Mouse (Mus musculus): Measurements from ENCODE around the gene Rhox4f.
"Not testable (repeated sequence)": the region's sequence is repeated elsewhere in the genome, so short reads cannot be mapped to it uniquely, and the experiment has no call there.

Rhox4f gene

GRCm38 (mm10) chrX:37607604-37608003 lies at the start of gene Rhox4f:
Gene Rhox4f (minus strand): TSS chrX:37607704.
- not testable (repeated sequence) for DNase-seq (ENCODE audit: low spot score)

- not testable (repeated sequence) for DNase-seq (ENCODE audit: low spot score)
Observed at GRCm38 (mm10) chrX:37651227-37651626, 43.7 kb upstream of the Rhox4f start, which contains the start of gene Rhox4g. Gene Rhox4g (minus strand): TSS chrX:37651327.

GRCm38 (mm10) chrX:37643370-37643769 lies 35.9 kb upstream of the Rhox4f start, which contains the start of gene Rhox2g:
Gene Rhox2g (minus strand): TSS chrX:37643470.
- DNase-seq (ENCODE audit: low spot score), result not testable (repeated sequence)

- DNase-seq (ENCODE audit: low spot score), result not testable (repeated sequence)
Observed at GRCm38 (mm10) chrX:37628512-37628911, 21.0 kb upstream of the Rhox4f start, which contains the start of gene Rhox3g. Gene Rhox3g (minus strand): TSS chrX:37628612.

- DNase-seq (ENCODE audit: low spot score), result not testable (repeated sequence)
Observed at GRCm38 (mm10) chrX:37580692-37581091, 26.8 kb downstream of the Rhox4f start, which contains the start of gene Rhox3f. Gene Rhox3f (plus strand): TSS chrX:37580992.

GRCm38 (mm10) chrX:37572638-37573037 lies 34.9 kb downstream of the Rhox4f start:
- DNase-seq (ENCODE audit: low spot score), result not testable (repeated sequence)

GRCm38 (mm10) chrX:37571105-37571504 lies 36.4 kb downstream of the Rhox4f start, which contains the start of gene Rhox2f:
Gene Rhox2f (plus strand): TSS chrX:37571405.
- DNase-seq (ENCODE audit: low spot score), result not testable (repeated sequence)

GRCm38 (mm10) chrX:37557112-37557511 lies 50.4 kb downstream of the Rhox4f start, which contains the start of gene Rhox4e:
Gene Rhox4e (plus strand): TSS chrX:37557412.
- DNase-seq (ENCODE audit: low spot score), result not testable (repeated sequence)
